Comparison of ENCODE assay signal across 8 mouse cellular contexts in genomic region chr17:5189551-5190351, GRCm38 (mm10).
A peak's percentile ranks its signal among the peaks of the same experiment; 100 is the strongest.
DNase-seq lines count a peak whose midpoint lies in the region; ATAC-seq lines count a peak whose summit lies in the region.

No protein-coding gene starts in this region.

- H3K36me3 ChIP-seq in embryonic facial prominence, embryonic 14.5 days (ENCODE audit: control insufficient read depth, insufficient read depth, low read length): no peaks in the 10 kb centered on the region
- no peaks in the 10 kb centered on the region for H3K36me3 ChIP-seq in kidney, embryonic 14.5 days (ENCODE audit: control insufficient read depth, insufficient read depth, low read length)
- no peaks in the 10 kb centered on the region for H3K36me3 ChIP-seq in limb, embryonic 15.5 days

- no peaks in the 10 kb centered on the region for H3K27me3 ChIP-seq in embryonic facial prominence, embryonic 14.5 days (replicated peaks; ENCODE audit: control insufficient read depth, insufficient read depth, low read length)
- H3K27me3 ChIP-seq in kidney, embryonic 14.5 days (ENCODE audit: control insufficient read depth, insufficient read depth, low read length): no peaks in the 10 kb centered on the region
- H3K27me3 ChIP-seq in limb, embryonic 15.5 days: no peaks in the 10 kb centered on the region

- H3K9ac ChIP-seq in embryonic facial prominence, embryonic 14.5 days (ENCODE audit: low read depth, low read length): peak overlapping the region; percentile 81
- H3K9ac ChIP-seq in kidney, embryonic 14.5 days (ENCODE audit: low read depth, low read length): peak overlapping the region; percentile 72
- peak overlapping the region; percentile 66 for H3K9ac ChIP-seq in limb, embryonic 15.5 days

- H3K27ac ChIP-seq in embryonic facial prominence, embryonic 14.5 days (replicated peaks; ENCODE audit: low read depth, low read length): peak overlapping the region; percentile 99
- peak overlapping the region; percentile 98 for H3K27ac ChIP-seq in kidney, embryonic 14.5 days (ENCODE audit: low read depth, low read length)
- peak overlapping the region; percentile 99 for H3K27ac ChIP-seq in limb, embryonic 15.5 days

- H3K9me3 ChIP-seq in embryonic facial prominence, embryonic 14.5 days (ENCODE audit: control insufficient read depth, low read length): no peaks in the 10 kb centered on the region
- no peaks in the 10 kb centered on the region for H3K9me3 ChIP-seq in kidney, embryonic 14.5 days (ENCODE audit: control insufficient read depth, low read length)
- no peaks in the 10 kb centered on the region for H3K9me3 ChIP-seq in limb, embryonic 15.5 days

- H3K4me3 ChIP-seq in embryonic facial prominence, embryonic 14.5 days (ENCODE audit: low read depth, low read length): peak overlapping the region; percentile 58
- H3K4me3 ChIP-seq in kidney, embryonic 14.5 days (ENCODE audit: low read length): peak overlapping the region; percentile 52
- peak overlapping the region; percentile 54 for H3K4me3 ChIP-seq in limb, embryonic 15.5 days

- H3K4me2 ChIP-seq in embryonic facial prominence, embryonic 14.5 days (ENCODE audit: low read depth, low read length): peak overlapping the region; percentile 89
- H3K4me2 ChIP-seq in kidney, embryonic 14.5 days (replicated peaks; ENCODE audit: low read depth, low read length): peak overlapping the region; percentile 71
- H3K4me2 ChIP-seq in limb, embryonic 15.5 days: peak overlapping the region; percentile 61

- WGBS in embryonic facial prominence, embryonic 14.5 days: 3% methylated on average over 23 of the region's 40 CpGs
- WGBS in kidney, embryonic 14.5 days: 1% methylated on average over 40 of the region's 40 CpGs
- WGBS in limb, embryonic 15.5 days: 2% methylated on average over 40 of the region's 40 CpGs

- H3K4me1 ChIP-seq in embryonic facial prominence, embryonic 14.5 days (ENCODE audit: control insufficient read depth, insufficient read depth, low read length): peaks cover 7% of the 10 kb centered on the region
- H3K4me1 ChIP-seq in kidney, embryonic 14.5 days (ENCODE audit: control insufficient read depth, insufficient read depth, low read length): peaks cover 16% of the 10 kb centered on the region
- H3K4me1 ChIP-seq in limb, embryonic 15.5 days: peaks cover 7% of the 10 kb centered on the region

- DNase-seq in 3T3-L1 (ENCODE audit: low read depth, low spot score): peak; percentile 96
- DNase-seq in adrenal gland, postnatal 4 days (ENCODE audit: low spot score in 2 of 2): peak; percentile 92
- peak; percentile 98 for DNase-seq in embryonic facial prominence, embryonic 14.5 days (ENCODE audit: low spot score)
- peak; percentile 98 for DNase-seq in heart, adult 9 months (ENCODE audit: low spot score in 2 of 2)
- peak; percentile 69 to 82 for DNase-seq in monocyte, adult 2 months (ENCODE audit: low read depth in 1 of 2, low spot score in 2 of 2)
- peak; percentile 91 for DNase-seq in spleen, postnatal 36 days (ENCODE audit: low spot score in 2 of 2)

- peak; percentile 97 for ATAC-seq in embryonic facial prominence, embryonic 14.5 days (ENCODE audit: low read depth)
- ATAC-seq in kidney, embryonic 14.5 days (ENCODE audit: low FRiP score, low TSS enrichment): peak; percentile 97
- peak; percentile 96 for ATAC-seq in limb, embryonic 15.5 days (ENCODE audit: insufficient number of reproducible peaks, low FRiP score, low TSS enrichment, low read depth)

Comparison
In these comparisons a context has a peak if more than half of its experiments do, and no peak if none do; other contexts are left out.
1. Peak in every context shown above with its lines: DNase-seq, ATAC-seq, H3K4me3 ChIP-seq and H3K27ac ChIP-seq.